Mouse (Mus musculus) CH12.LX (cell line): ENCODE data around the gene Fermt2. TPM values are rescaled to one million over a fixed set of nuclear protein-coding genes. Genes with fewer than 3 reads are reported as not detected.

Experiments
- DNase-seq: peaks from one replicate; pipeline ENCODE4 v3.0.0-alpha.2; 2013; ENCODE audit errors: extremely low read depth
- H3K27ac ChIP-seq: 2 replicates; pipeline ENCODE4 v1.5.1; 2012; ENCODE audit warnings: low read depth, mild to moderate bottlenecking, control low read depth, moderate library complexity; ENCODE audit not compliant: insufficient read depth
- H3K27me3 ChIP-seq: replicated peaks from 2 replicates; pipeline ENCODE3; 2012; ENCODE audit warnings: inconsistent platforms
- H3K36me3 ChIP-seq, 2 experiments: replicated peaks in 1 of 2; 2 replicates each; pipeline versions ENCODE3 to v1.6.1; 2012; ENCODE audit warnings: inconsistent platforms in 1 of 2, low read length in 1 of 2, mild to moderate bottlenecking in 1 of 2, mixed read lengths in 1 of 2, moderate library complexity in 1 of 2; ENCODE audit not compliant: control insufficient read depth in 1 of 2, insufficient read depth in 1 of 2
- H3K4me1 ChIP-seq, 2 experiments: 2 replicates each; pipeline ENCODE4 v1.6.1; 2012; ENCODE audit warnings: inconsistent platforms in 1 of 2, moderate library complexity in 1 of 2; ENCODE audit not compliant: insufficient read depth in 2 of 2, control insufficient read depth in 1 of 2
- H3K4me2 ChIP-seq: 2 replicates; pipeline ENCODE4 v1.6.1; 2012; ENCODE audit warnings: low read depth, mild to moderate bottlenecking, control low read depth; ENCODE audit not compliant: poor library complexity, insufficient read depth, severe bottlenecking
- H3K4me3 ChIP-seq, 3 experiments: fragments of 150-350 bp in 1 of 3; sonication (generic) in 1 of 3; replicated peaks in 1 of 3; 2 replicates each; pipeline versions ENCODE3 to v1.5.1; 2011 to 2012; ENCODE audit warnings: low read depth in 2 of 3, low read length in 2 of 3, mild to moderate bottlenecking in 2 of 3, moderate library complexity in 2 of 3, control low read depth in 1 of 3, improper control_type of control experiment in 1 of 3, inconsistent platforms in 1 of 3, mixed read lengths in 1 of 3; ENCODE audit not compliant: poor library complexity in 1 of 3
- H3K79me2 ChIP-seq: replicated peaks from 2 replicates; pipeline ENCODE4 v1.6.1; 2012; ENCODE audit warnings: mild to moderate bottlenecking, moderate library complexity; ENCODE audit not compliant: control insufficient read depth, poor library complexity, insufficient read depth, severe bottlenecking; ENCODE audit errors: extremely low read depth
- H3K9ac ChIP-seq: 2 replicates; pipeline ENCODE4 v1.6.1; 2012; ENCODE audit warnings: low read depth, mild to moderate bottlenecking, control low read depth, moderate library complexity; ENCODE audit not compliant: insufficient read depth
- H3K9me3 ChIP-seq: replicated peaks from 2 replicates; pipeline ENCODE3; 2012; ENCODE audit warnings: low read length, inconsistent platforms, mixed read lengths
- CTCF ChIP-seq, 2 experiments: IDR thresholded peaks in 1 of 2; conservative IDR thresholded peaks in 1 of 2; 2 replicates each; pipeline ENCODE4 v1.5.1; 2011 to 2012; ENCODE audit warnings: low read depth in 2 of 2, low read length in 2 of 2, improper control_type of control experiment in 1 of 2, inconsistent platforms in 1 of 2, mild to moderate bottlenecking in 1 of 2, moderate library complexity in 1 of 2
- KAT2A ChIP-seq: IDR thresholded peaks from 2 replicates; pipeline ENCODE4 v1.6.1; 2012; ENCODE audit warnings: low read length, improper control_type of control experiment, inconsistent platforms; ENCODE audit not compliant: insufficient replicate concordance
- MAZ ChIP-seq: IDR thresholded peaks from 2 replicates; pipeline ENCODE4 v1.6.1; 2012; ENCODE audit warnings: low read depth, mild to moderate bottlenecking, inconsistent platforms, low read length, improper control_type of control experiment, moderate library complexity
- MEF2A ChIP-seq: IDR thresholded peaks from 2 replicates; pipeline ENCODE4 v1.6.1; 2014; ENCODE audit warnings: low read depth, mild to moderate bottlenecking, inconsistent platforms, low read length, improper control_type of control experiment, borderline replicate concordance
- MXI1 ChIP-seq: IDR thresholded peaks from 2 replicates; pipeline ENCODE4 v1.6.1; 2011; ENCODE audit warnings: mild to moderate bottlenecking, low read depth, low read length, improper control_type of control experiment
- RAD21 ChIP-seq: IDR thresholded peaks from 2 replicates; pipeline ENCODE4 v1.6.1; 2011; ENCODE audit warnings: low read depth, mild to moderate bottlenecking, low read length, improper control_type of control experiment, moderate library complexity
- SMC3 ChIP-seq: IDR thresholded peaks from 2 replicates; pipeline ENCODE4 v1.6.1; 2011; ENCODE audit warnings: low read depth, low read length, improper control_type of control experiment
- USF2 ChIP-seq: conservative IDR thresholded peaks from 2 replicates; pipeline ENCODE4 v1.6.1; 2011; ENCODE audit warnings: low read depth, low read length, improper control_type of control experiment
- ZKSCAN1 ChIP-seq: IDR thresholded peaks from 2 replicates; pipeline ENCODE4 v1.6.1; 2012; ENCODE audit warnings: low read depth, inconsistent platforms, low read length, improper control_type of control experiment, borderline replicate concordance
- ZNF384 ChIP-seq: IDR thresholded peaks from 2 replicates; pipeline ENCODE4 v1.6.1; 2012; ENCODE audit warnings: low read depth, low read length, improper control_type of control experiment, inconsistent platforms
- dilution Hi-C: fragments of 300-500 bp; cut with MboI; formaldehyde crosslinking; loops from 2 replicates; pipeline ENCODE4 v1.14.3; 2020; ENCODE audit warnings: low sequenced_read_pairs; ENCODE audit not compliant: extremely low pct_unique_long_range_greater_than_20kb, extremely low pct_ligation_motif_present
- in situ Hi-C: fragments of 300-500 bp; cut with MboI; formaldehyde crosslinking; loops from 3 replicates; pipeline ENCODE4 v1.14.3; 2019; ENCODE audit warnings: low sequenced_read_pairs, low pct_ligation_motif_present, low pct_unique_long_range_greater_than_20kb, mixed read lengths
- polyA plus RNA-seq: library from polyadenylated mRNA; unstranded; fragments of >175 nt; gene quantifications from 2 replicates; pipeline ENCODE4 v1.2.1, GENCODE M21; 2012; ENCODE audit warnings: low read depth; ENCODE audit not compliant: insufficient read length
- total RNA-seq, 2 experiments: library from RNA; depleted of rRNA; stranded (reverse); fragments of 300-350 nt in 1 of 2; fragments of >200 nt in 1 of 2; gene quantifications; 2 replicates each; pipeline ENCODE4 v1.2.3; 2012 to 2014

Fermt2 gene
- total and polyA plus RNA-seq, 3 experiments, result 0.41 TPM; not detected in 2

GRCm38 (mm10) chr14:45432003-45432402 is 97.9 kb downstream of the Fermt2 start:
- no peaks in the 10 kb centered on the region for H3K79me2 ChIP-seq
- H3K27ac ChIP-seq, result no peak overlapping the region
- no peak overlapping the region for H3K4me2 ChIP-seq
- dilution Hi-C loops (no loop called here), in situ Hi-C loops (no loop called here)
- DNase-seq, result no peak
- no peaks in the 10 kb centered on the region for H3K4me1 ChIP-seq
- H3K36me3 ChIP-seq, result no peaks in the 10 kb centered on the region
- no peak overlapping the region for H3K4me3 ChIP-seq
- peaks cover 15% of the 10 kb centered on the region for H3K9me3 ChIP-seq
- H3K9ac ChIP-seq, result no peak overlapping the region
- no peaks in the 10 kb centered on the region for H3K27me3 ChIP-seq
- TF ChIP-seq MXI1 (no peak), CTCF (conservative IDR thresholded peaks at IDR 0.05 in 1 of 2, IDR thresholded peaks at IDR 0.05 in 1 of 2; ENCODE audit: low read depth in 2 of 2, low read length in 2 of 2) (peak; percentile 41 to 51)

GRCm38 (mm10) chr14:45430066-45430842 is 99.7 kb downstream of the Fermt2 start:
- Histone ChIP-seq H3K27me3 (no peaks in the 10 kb centered on the region), H3K4me1 (no peaks in the 10 kb centered on the region), H3K36me3 (no peaks in the 10 kb centered on the region), H3K4me2 (no peak overlapping the region), H3K9ac (no peak overlapping the region), H3K27ac (no peak overlapping the region)
- no peak for DNase-seq
- dilution Hi-C loops, result no loop called here
- no peak for TF ChIP-seq ZKSCAN1
- TF ChIP-seq, all 38 proteins: peak for 0
- H3K79me2 ChIP-seq, result no peaks in the 10 kb centered on the region
- in situ Hi-C loops, result no loop called here
- peaks cover 20% of the 10 kb centered on the region for H3K9me3 ChIP-seq
- no peak overlapping the region for H3K4me3 ChIP-seq

- Histone ChIP-seq H3K4me3 (no peak overlapping the region), H3K4me2 (peak overlapping the region; percentile 47; the same call in 1 of the 2 replicates)
- TF ChIP-seq MEF2A (no peak), RAD21 (peak; percentile 68), MAZ (no peak), SMC3 (peak; percentile 64), ZNF384 (peak; percentile 100), KAT2A (no peak), USF2 (no peak), CTCF (conservative IDR thresholded peaks at IDR 0.05 in 1 of 2, IDR thresholded peaks at IDR 0.05 in 1 of 2; ENCODE audit: low read depth in 2 of 2, low read length in 2 of 2) (peak; percentile 50 to 83; a peak in 3 of 4 replicates)
- TF ChIP-seq, all 38 proteins: peak for 4
- H3K27me3 ChIP-seq, result no peaks in the 10 kb centered on the region
- no peak overlapping the region for H3K27ac ChIP-seq
- no peaks in the 10 kb centered on the region for H3K36me3 ChIP-seq
- in situ Hi-C loops (no loop called here), dilution Hi-C loops (no loop called here)
- no peaks in the 10 kb centered on the region for H3K79me2 ChIP-seq
- peak; percentile 71 for DNase-seq
- peaks cover 9% of the 10 kb centered on the region for H3K9me3 ChIP-seq
- no peak overlapping the region for H3K9ac ChIP-seq
- 0 out of 4 replicates have a peak, but pooled peaks cover 0 to 3% of the 10 kb centered on the region in 2 experiments for H3K4me1 ChIP-seq
These were observed 106.7 kb downstream of the Fermt2 start for GRCm38 (mm10) chr14:45423220-45423619.
